Mouse (Mus musculus): ENCODE measurements at regions not wholly inside any gene's neighbourhood (a gene's known extent, or its start where the extent isn't known, plus 50 kb on each side); places are given as distances from the start of the nearest gene placed in this dataset.

- DNase-seq (ENCODE audit: extremely low spot score) = peak; percentile 8
Observed at GRCm38 (mm10) chrX:129158794-129159411, 590.6 kb upstream of the Diaph2 start.
